Mouse (Mus musculus) testis, adult 2 months (tissue): ENCODE data around the gene Vps37d.

ENCODE experiments used
- CTCF ChIP-seq: fragments of 200-500 bp; IDR thresholded peaks from 2 replicates; pipeline ENCODE4 v1.5.1; 2012; ENCODE audit warnings: low read depth, mild to moderate bottlenecking, inconsistent platforms, low read length, moderate library complexity; ENCODE audit not compliant: control insufficient read depth, insufficient read depth, insufficient replicate concordance
- POLR2A ChIP-seq: fragments of 200-500 bp; IDR thresholded peaks from 2 replicates; pipeline ENCODE4 v1.6.1; 2012; ENCODE audit warnings: low read depth, mild to moderate bottlenecking, inconsistent platforms, low read length, moderate library complexity; ENCODE audit not compliant: control insufficient read depth

DNA sequence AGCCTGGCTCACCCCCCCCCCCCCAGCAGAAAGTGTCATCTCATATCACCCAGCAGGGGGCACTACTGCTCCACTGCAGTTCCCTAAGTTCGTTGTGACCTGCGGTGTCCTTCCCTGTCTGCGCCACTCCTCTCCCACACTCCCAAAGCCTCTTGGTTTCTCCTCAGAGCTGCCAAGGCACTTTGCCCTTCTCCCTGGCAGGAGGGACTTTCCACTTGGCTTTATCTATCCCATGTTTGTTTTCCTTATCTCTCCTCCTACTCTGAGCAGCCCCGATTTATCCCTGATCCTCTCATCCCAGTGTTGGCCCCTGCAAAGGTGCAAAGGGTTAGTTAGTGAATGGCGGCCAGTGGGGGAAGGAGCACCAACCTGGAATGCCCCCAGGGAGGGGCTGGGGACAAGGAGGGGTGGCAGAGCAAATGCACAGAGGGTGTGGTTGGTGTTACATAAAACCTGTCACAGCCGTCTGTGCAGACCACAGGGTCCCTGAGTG, 40.6 kb upstream of the Vps37d start:
- peak; percentile 73 for TF ChIP-seq CTCF
- no peak for TF ChIP-seq POLR2A
